Mouse (Mus musculus) small intestine, adult 2 months (tissue): ENCODE data around the gene Tnfaip8l1.

Source experiments
- CTCF ChIP-seq: fragments of 200-500 bp; IDR thresholded peaks from 2 replicates; pipeline ENCODE4 v1.5.1; 2012; ENCODE audit warnings: low read depth, mild to moderate bottlenecking, control low read depth, inconsistent platforms, low read length, moderate library complexity, mixed read lengths; ENCODE audit not compliant: insufficient replicate concordance, insufficient read length; ENCODE audit errors: extremely low read depth
- POLR2A ChIP-seq: fragments of 200-500 bp; IDR thresholded peaks from 2 replicates; pipeline ENCODE4 v1.6.1; 2012; ENCODE audit warnings: low read depth, mild to moderate bottlenecking, control low read depth, inconsistent platforms, low read length, moderate library complexity

DNA sequence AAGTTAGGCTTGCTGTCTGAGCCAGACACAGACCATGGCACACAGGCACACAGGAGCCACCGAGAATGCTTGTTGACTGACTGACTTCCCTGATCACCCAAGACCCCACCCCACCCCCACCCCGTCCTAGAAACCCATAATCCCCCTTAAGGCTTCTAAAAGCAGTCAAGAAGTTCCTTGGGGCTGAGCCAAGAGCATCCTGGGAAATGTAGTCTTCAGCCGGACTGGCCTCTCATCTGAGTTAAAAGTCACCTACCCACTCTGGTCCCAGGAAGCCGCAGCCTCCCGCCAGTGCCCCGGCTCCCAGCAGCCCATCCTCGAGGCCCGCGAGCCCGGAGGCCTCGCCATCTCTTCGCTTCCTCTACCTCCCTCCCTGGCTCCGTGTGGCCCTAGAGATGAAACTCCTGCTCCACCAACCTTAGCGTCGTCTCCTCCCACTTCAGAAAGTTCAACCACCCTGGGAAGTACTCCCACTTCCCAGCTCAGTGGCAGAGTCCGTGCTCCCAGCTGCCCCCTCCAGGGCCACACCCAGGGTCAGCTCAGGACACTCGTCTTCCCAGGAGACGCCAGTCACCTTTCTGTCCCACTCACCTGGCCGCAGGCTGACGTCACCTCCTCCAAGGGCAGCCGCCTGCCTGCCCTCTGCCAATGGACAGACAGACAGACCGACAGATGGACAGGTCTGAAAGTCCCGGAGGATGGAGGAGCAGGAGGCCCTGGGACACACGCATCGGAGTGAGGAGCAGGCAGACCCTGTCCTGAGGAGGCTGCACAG is 24.3 kb upstream of the Tnfaip8l1 start:
- TF ChIP-seq POLR2A (no peak), CTCF (no peak)
